Mouse (Mus musculus): ENCODE results near the gene Rb1. TPM values are rescaled to one million over a fixed set of nuclear protein-coding genes. Genes with fewer than 3 reads are reported as not detected.

Rb1 gene
- polyA plus RNA-seq, 1 experiment from 2014 or later = 21.8 TPM

GRCm38 (mm10) chr14:73199058-73199457, 126.6 kb downstream of the Rb1 start:
- H3K36me3 ChIP-seq (ENCODE audit: control insufficient read depth, insufficient read depth, low read length) = no peaks in the 10 kb centered on the region
- ATAC-seq (replicated peaks; ENCODE audit: low FRiP score, low TSS enrichment, low read depth) (no peak), DNase-seq (ENCODE audit: low spot score) (no peak)
- H3K4me2 ChIP-seq (ENCODE audit: low read length) = no peak overlapping the region
- no peak overlapping the region for H3K9ac ChIP-seq (ENCODE audit: low read length)
- no peaks in the 10 kb centered on the region for H3K4me1 ChIP-seq (replicated peaks; ENCODE audit: control insufficient read depth, insufficient read depth, low read length)
- H3K9me3 ChIP-seq (ENCODE audit: control insufficient read depth, low read length) = no peaks in the 10 kb centered on the region
- 56% methylated on average over 5 of the region's 5 CpGs for WGBS
- no peak overlapping the region for H3K27ac ChIP-seq (ENCODE audit: low read depth)
- no peaks in the 10 kb centered on the region for H3K27me3 ChIP-seq (replicated peaks; ENCODE audit: control insufficient read depth, insufficient read depth, low read length)
- H3K4me3 ChIP-seq (ENCODE audit: low read depth, low read length) = no peak overlapping the region

DNA sequence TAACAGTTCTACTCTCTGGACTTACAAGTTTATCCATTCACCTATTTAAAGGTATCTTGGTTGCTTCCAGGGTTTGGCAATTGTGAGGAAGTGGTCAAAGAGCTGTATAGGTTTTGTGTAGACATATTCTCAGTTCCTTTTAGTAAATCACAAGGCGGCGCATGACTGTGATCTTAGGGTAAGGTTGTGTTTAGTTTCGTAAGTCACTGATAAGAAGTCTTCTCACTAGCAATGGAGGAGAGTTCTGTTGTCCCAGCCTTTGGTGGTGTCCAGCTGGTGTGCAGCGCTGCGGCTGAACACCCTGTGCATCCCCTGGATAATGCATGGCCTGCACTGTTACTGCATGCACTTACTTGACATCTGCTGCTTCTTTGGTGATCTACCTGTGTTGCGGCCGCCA, 138.7 kb downstream of the Rb1 start:
- H3K27me3 ChIP-seq (replicated peaks; ENCODE audit: control insufficient read depth, insufficient read depth, low read length) = no peaks in the 10 kb centered on the region
- no peak overlapping the region for H3K9ac ChIP-seq (ENCODE audit: low read length)
- H3K4me1 ChIP-seq (replicated peaks; ENCODE audit: control insufficient read depth, insufficient read depth, low read length) = no peaks in the 10 kb centered on the region
- no peak overlapping the region for H3K4me3 ChIP-seq (ENCODE audit: low read depth, low read length)
- no peak overlapping the region for H3K27ac ChIP-seq (ENCODE audit: low read depth)
- H3K4me2 ChIP-seq (ENCODE audit: low read length) = no peak overlapping the region
- peaks cover 32% of the 10 kb centered on the region for H3K36me3 ChIP-seq (ENCODE audit: control insufficient read depth, insufficient read depth, low read length)
- 0 out of 2 replicates have a peak, but pooled peaks cover 3% of the 10 kb centered on the region for H3K9me3 ChIP-seq (ENCODE audit: control insufficient read depth, low read length)
- WGBS = 93% methylated on average over 7 of the region's 7 CpGs
- ATAC-seq (replicated peaks; ENCODE audit: low FRiP score, low TSS enrichment, low read depth) (no peak), DNase-seq (ENCODE audit: low spot score) (no peak)

- no peaks in the 10 kb centered on the region for H3K27me3 ChIP-seq (replicated peaks; ENCODE audit: control insufficient read depth, insufficient read depth, low read length)
- H3K4me1 ChIP-seq (replicated peaks; ENCODE audit: control insufficient read depth, insufficient read depth, low read length) = no peaks in the 10 kb centered on the region
- 62% methylated on average over 2 of the region's 2 CpGs for WGBS
- no peak for ATAC-seq (replicated peaks; ENCODE audit: low FRiP score, low TSS enrichment, low read depth)
- no peak overlapping the region for H3K27ac ChIP-seq (ENCODE audit: low read depth)
- no peak overlapping the region for H3K9ac ChIP-seq (ENCODE audit: low read length)
- H3K4me3 ChIP-seq (ENCODE audit: low read depth, low read length) = no peak overlapping the region
- no peak for DNase-seq (ENCODE audit: low spot score)
- peaks cover 79% of the 10 kb centered on the region for H3K36me3 ChIP-seq (ENCODE audit: control insufficient read depth, insufficient read depth, low read length)
- H3K4me2 ChIP-seq (ENCODE audit: low read length) = no peak overlapping the region
- H3K9me3 ChIP-seq (ENCODE audit: control insufficient read depth, low read length) = 0 out of 2 replicates have a peak, but pooled peaks cover 3% of the 10 kb centered on the region
These were observed 144.5 kb downstream of the Rb1 start for GRCm38 (mm10) chr14:73181144-73181543.

DNA sequence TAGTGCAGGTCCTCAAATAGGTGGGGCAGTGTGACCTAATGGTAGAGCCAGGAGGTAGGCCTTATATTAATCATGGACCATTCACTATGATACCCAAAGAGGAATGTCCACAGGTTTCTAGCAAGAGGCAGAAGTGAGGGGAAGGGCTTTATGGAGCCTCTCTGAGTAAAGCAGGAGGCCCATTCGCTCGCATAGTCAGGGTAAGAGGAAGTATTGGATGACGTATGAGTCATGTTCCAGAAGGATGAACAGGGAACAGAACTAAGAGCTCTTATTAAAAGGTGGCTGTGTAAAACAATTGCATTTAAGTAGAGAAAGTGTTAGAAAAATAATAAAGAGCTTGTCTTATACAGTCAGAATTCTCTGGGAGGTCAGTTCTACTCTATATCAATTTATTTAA, 145.0 kb downstream of the Rb1 start:
- ATAC-seq (replicated peaks; ENCODE audit: low FRiP score, low TSS enrichment, low read depth) = no peak
- H3K27me3 ChIP-seq (replicated peaks; ENCODE audit: control insufficient read depth, insufficient read depth, low read length) = no peaks in the 10 kb centered on the region
- no peak overlapping the region for H3K4me3 ChIP-seq (ENCODE audit: low read depth, low read length)
- peaks cover 83% of the 10 kb centered on the region for H3K36me3 ChIP-seq (ENCODE audit: control insufficient read depth, insufficient read depth, low read length)
- no peaks in the 10 kb centered on the region for H3K4me1 ChIP-seq (replicated peaks; ENCODE audit: control insufficient read depth, insufficient read depth, low read length)
- no peak overlapping the region for H3K9ac ChIP-seq (ENCODE audit: low read length)
- WGBS = 71% methylated on average over 3 of the region's 3 CpGs
- H3K27ac ChIP-seq (ENCODE audit: low read depth) = no peak overlapping the region
- no peak for DNase-seq (ENCODE audit: low spot score)
- H3K4me2 ChIP-seq (ENCODE audit: low read length) = no peak overlapping the region
- H3K9me3 ChIP-seq (ENCODE audit: control insufficient read depth, low read length) = 0 out of 2 replicates have a peak, but pooled peaks cover 3% of the 10 kb centered on the region

GRCm38 (mm10) chr14:73179221-73179681, 146.4 kb downstream of the Rb1 start:
- H3K9ac ChIP-seq (ENCODE audit: low read length) = no peak overlapping the region
- H3K36me3 ChIP-seq (ENCODE audit: control insufficient read depth, insufficient read depth, low read length) = peaks cover 88% of the 10 kb centered on the region
- no peaks in the 10 kb centered on the region for H3K9me3 ChIP-seq (ENCODE audit: control insufficient read depth, low read length)
- no peak overlapping the region for H3K27ac ChIP-seq (ENCODE audit: low read depth)
- DNase-seq (ENCODE audit: low spot score) (no peak), ATAC-seq (replicated peaks; ENCODE audit: low FRiP score, low TSS enrichment, low read depth) (no peak)
- 83% methylated on average over 4 of the region's 4 CpGs for WGBS
- H3K4me2 ChIP-seq (ENCODE audit: low read length) = no peak overlapping the region
- no peaks in the 10 kb centered on the region for H3K4me1 ChIP-seq (replicated peaks; ENCODE audit: control insufficient read depth, insufficient read depth, low read length)
- H3K27me3 ChIP-seq (replicated peaks; ENCODE audit: control insufficient read depth, insufficient read depth, low read length) = no peaks in the 10 kb centered on the region
- no peak overlapping the region for H3K4me3 ChIP-seq (ENCODE audit: low read depth, low read length)

GRCm38 (mm10) chr14:73177961-73178360, 147.7 kb downstream of the Rb1 start:
- no peak for DNase-seq (ENCODE audit: low spot score)
- no peak overlapping the region for H3K9ac ChIP-seq (ENCODE audit: low read length)
- no peak overlapping the region for H3K4me2 ChIP-seq (ENCODE audit: low read length)
- H3K27me3 ChIP-seq (replicated peaks; ENCODE audit: control insufficient read depth, insufficient read depth, low read length) = no peaks in the 10 kb centered on the region
- 89% methylated on average over 11 of the region's 11 CpGs for WGBS
- H3K4me3 ChIP-seq (ENCODE audit: low read depth, low read length) = no peak overlapping the region
- ATAC-seq (replicated peaks; ENCODE audit: low FRiP score, low TSS enrichment, low read depth) = no peak
- H3K4me1 ChIP-seq (replicated peaks; ENCODE audit: control insufficient read depth, insufficient read depth, low read length) = no peaks in the 10 kb centered on the region
- H3K9me3 ChIP-seq (ENCODE audit: control insufficient read depth, low read length) = no peaks in the 10 kb centered on the region
- peaks cover 92% of the 10 kb centered on the region for H3K36me3 ChIP-seq (ENCODE audit: control insufficient read depth, insufficient read depth, low read length)
- H3K27ac ChIP-seq (ENCODE audit: low read depth) = no peak overlapping the region

GRCm38 (mm10) chr14:73176266-73176665, 149.4 kb downstream of the Rb1 start:
- no peak for ATAC-seq (replicated peaks; ENCODE audit: low FRiP score, low TSS enrichment, low read depth)
- no peaks in the 10 kb centered on the region for H3K27me3 ChIP-seq (replicated peaks; ENCODE audit: control insufficient read depth, insufficient read depth, low read length)
- H3K4me1 ChIP-seq (replicated peaks; ENCODE audit: control insufficient read depth, insufficient read depth, low read length) = no peaks in the 10 kb centered on the region
- no peak for DNase-seq (ENCODE audit: low spot score)
- H3K4me3 ChIP-seq (ENCODE audit: low read depth, low read length) = no peak overlapping the region
- no peak overlapping the region for H3K4me2 ChIP-seq (ENCODE audit: low read length)
- no peak overlapping the region for H3K27ac ChIP-seq (ENCODE audit: low read depth)
- no peak overlapping the region for H3K9ac ChIP-seq (ENCODE audit: low read length)
- no peaks in the 10 kb centered on the region for H3K9me3 ChIP-seq (ENCODE audit: control insufficient read depth, low read length)
- 85% methylated on average over 5 of the region's 5 CpGs for WGBS
- H3K36me3 ChIP-seq (ENCODE audit: control insufficient read depth, insufficient read depth, low read length) = peaks cover 90% of the 10 kb centered on the region

DNA sequence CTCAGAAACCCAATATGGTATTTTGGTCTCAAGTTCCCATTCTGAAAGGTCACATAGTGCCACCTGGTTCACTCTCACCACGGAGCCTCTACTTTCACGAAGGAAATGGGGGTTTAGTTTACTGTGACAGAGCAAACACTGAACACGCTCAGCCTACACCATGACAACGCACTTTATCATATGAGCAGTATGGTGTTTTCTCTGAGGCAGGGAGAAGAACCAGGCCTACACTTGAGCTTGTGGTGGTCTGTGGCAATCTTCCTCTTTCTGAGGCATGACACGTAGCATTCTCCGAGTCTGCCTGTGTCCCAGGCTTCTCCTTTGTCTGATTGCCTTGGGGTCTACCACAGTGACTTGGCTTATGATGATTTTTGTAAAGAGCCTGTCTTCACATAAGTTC, 149.8 kb downstream of the Rb1 start:
- H3K4me3 ChIP-seq (ENCODE audit: low read depth, low read length) = no peak overlapping the region
- no peak overlapping the region for H3K27ac ChIP-seq (ENCODE audit: low read depth)
- no peaks in the 10 kb centered on the region for H3K9me3 ChIP-seq (ENCODE audit: control insufficient read depth, low read length)
- no peaks in the 10 kb centered on the region for H3K4me1 ChIP-seq (replicated peaks; ENCODE audit: control insufficient read depth, insufficient read depth, low read length)
- 74% methylated on average over 6 of the region's 6 CpGs for WGBS
- peaks cover 92% of the 10 kb centered on the region for H3K36me3 ChIP-seq (ENCODE audit: control insufficient read depth, insufficient read depth, low read length)
- no peak overlapping the region for H3K9ac ChIP-seq (ENCODE audit: low read length)
- ATAC-seq (replicated peaks; ENCODE audit: low FRiP score, low TSS enrichment, low read depth) (no peak), DNase-seq (ENCODE audit: low spot score) (no peak)
- no peaks in the 10 kb centered on the region for H3K27me3 ChIP-seq (replicated peaks; ENCODE audit: control insufficient read depth, insufficient read depth, low read length)
- no peak overlapping the region for H3K4me2 ChIP-seq (ENCODE audit: low read length)

GRCm38 (mm10) chr14:73175031-73175430, 150.6 kb downstream of the Rb1 start:
- 95% methylated on average over 1 of the region's 1 CpGs for WGBS
- no peaks in the 10 kb centered on the region for H3K9me3 ChIP-seq (ENCODE audit: control insufficient read depth, low read length)
- no peak overlapping the region for H3K9ac ChIP-seq (ENCODE audit: low read length)
- no peak for ATAC-seq (replicated peaks; ENCODE audit: low FRiP score, low TSS enrichment, low read depth)
- no peak overlapping the region for H3K4me3 ChIP-seq (ENCODE audit: low read depth, low read length)
- no peak overlapping the region for H3K27ac ChIP-seq (ENCODE audit: low read depth)
- H3K4me2 ChIP-seq (ENCODE audit: low read length) = no peak overlapping the region
- H3K4me1 ChIP-seq (replicated peaks; ENCODE audit: control insufficient read depth, insufficient read depth, low read length) = no peaks in the 10 kb centered on the region
- H3K27me3 ChIP-seq (replicated peaks; ENCODE audit: control insufficient read depth, insufficient read depth, low read length) = no peaks in the 10 kb centered on the region
- DNase-seq (ENCODE audit: low spot score) = no peak
- peaks cover 95% of the 10 kb centered on the region for H3K36me3 ChIP-seq (ENCODE audit: control insufficient read depth, insufficient read depth, low read length)
